Mouse (Mus musculus) retina, adult 2 months (tissue): ENCODE results near the gene Cdh6.

Experiments used
- DNase-seq: peaks from one replicate; pipeline ENCODE4 v3.0.0-alpha.2; 2012; ENCODE audit warnings: low read depth, low spot score

The Cdh6 gene

GRCm38 (mm10) chr15:13173071-13173778, at the start of gene Cdh6:
Gene Cdh6, minus strand, starts transcription at chr15:13173675.
- no peak for DNase-seq

DNA sequence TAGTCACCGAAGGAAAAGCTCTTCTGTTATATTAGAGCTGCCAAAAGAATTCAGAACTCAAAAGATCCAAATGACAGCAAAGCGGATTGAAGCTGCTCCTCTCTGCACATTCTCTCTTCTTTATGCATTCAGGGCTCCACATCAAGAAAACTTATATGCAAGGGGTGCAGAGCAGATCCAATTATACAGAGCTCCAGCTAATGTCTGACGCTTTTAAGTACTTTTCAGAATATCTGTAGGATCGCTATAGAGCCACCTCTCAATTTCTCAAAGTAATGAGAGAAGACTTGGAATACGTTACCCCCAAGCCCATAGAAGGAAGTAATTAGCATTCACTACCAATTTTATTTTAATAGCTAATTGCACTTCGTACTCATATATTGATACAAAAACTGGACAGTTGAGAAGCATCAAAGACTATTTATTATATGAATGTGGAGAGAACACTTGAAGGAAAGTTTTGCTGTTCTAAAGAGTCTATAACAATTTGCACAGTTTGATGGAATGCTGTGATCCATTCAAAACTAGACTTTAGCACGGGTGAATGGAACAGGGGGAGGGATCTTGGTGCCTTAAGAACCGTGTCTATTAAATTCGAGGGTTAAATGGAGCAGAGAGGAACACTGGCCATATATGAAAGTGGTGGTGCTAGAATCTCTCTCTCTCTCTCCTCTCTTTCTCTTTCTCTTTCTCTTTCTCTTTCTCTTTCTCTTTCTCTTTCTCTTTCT, 46.4 kb upstream of the Cdh6 start:
- DNase-seq, result no peak

- DNase-seq, result no peak
Observed at GRCm38 (mm10) chr15:13217800-13218199, 44.3 kb upstream of the Cdh6 start.

DNA sequence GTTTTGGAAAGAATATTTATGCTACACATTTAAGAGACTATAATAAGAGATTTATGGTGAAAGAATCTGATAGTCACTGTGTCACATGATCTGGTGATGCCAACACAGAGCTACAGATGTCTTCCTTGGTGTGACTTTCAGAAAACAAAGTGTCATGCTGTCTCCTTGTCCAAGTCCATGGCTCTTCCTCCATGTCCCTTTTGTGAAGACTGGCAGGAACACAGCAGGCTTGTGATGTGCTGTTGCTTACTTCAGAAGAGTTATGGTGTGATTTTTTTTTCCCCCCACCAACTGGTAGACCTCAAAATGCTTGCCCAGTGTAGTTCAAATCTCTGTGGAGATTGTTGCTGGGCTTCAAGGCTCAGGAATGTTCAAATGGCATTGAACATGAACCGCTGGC, 43.7 kb upstream of the Cdh6 start:
- no peak for DNase-seq

DNA sequence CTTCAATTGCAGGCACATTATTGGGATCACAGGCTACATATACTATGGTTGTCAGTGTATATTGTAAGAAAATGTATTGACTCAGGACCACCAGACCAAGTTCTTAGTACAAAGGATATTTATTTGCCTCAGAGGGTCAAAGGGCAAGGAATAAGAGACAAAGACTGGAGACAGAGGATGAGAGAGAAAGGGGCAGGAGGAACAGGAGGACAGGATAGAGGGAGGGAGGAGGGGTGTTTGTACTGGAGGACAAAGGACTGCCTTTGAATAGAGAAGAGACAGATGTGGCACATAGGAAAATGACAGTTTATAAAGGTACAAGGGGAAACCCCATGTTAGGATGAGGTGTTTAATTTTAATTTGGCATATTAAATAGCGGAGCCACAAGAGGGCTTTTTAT, 39.5 kb upstream of the Cdh6 start:
- DNase-seq, result no peak

GRCm38 (mm10) chr15:13212027-13212685, 38.7 kb upstream of the Cdh6 start:
- no peak for DNase-seq

DNA sequence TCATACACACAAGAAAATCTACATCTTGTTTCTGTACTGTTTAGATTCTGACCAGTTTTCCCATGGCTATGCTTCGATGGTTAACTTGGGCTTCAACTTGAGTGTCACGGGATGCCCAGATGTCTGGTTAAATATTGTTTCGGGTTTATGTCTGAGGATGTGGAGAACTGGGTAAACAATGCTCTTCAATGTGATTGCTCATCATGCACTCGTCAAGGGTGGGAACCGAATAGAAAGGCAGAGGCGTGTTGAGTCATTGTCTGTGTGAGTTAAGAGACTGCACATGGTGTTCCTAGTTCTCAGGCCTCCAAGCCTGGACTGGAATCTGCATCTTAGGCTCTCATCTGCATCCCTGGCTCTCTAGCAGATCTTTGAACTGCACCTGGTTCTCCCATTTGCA, 36.7 kb upstream of the Cdh6 start:
- no peak for DNase-seq

DNA sequence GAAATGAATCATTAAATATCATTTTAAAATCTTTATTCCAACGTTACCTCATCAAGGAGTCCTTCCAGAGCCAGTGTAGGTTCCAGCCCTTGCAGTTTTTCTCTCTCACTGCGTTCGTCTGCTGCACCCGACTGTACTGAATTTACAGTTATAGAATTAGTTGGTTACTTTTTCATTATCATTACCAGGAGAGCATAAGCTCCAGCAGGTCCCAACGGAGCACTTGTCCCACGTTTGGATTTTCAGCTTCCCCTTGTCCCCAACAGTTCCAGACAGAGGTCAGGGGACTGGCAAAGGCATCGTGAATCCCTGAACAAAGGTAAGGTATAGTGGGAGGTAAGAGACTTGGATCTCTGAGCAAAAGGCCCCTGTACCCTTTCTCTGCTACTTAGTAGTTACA, 35.2 kb upstream of the Cdh6 start:
- DNase-seq, result no peak

DNA sequence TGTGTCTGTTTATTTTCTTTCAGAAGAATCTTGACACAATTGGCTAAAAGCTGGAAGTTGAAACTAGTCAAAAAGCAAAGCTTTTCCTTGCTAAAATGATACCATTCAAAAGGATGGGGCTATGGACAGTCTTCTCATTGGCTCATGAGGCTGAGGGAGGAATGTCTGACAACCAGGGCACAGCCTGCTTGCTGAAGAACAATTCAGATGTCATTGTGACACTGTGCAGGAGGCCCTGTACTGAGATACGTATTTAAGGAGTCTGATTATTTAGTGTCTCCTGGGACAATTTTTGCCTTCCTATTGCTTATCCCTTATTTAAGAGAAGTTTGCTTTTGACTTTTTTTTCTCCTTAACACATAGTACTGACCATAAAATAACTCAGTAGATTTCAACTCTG, 22.8 kb upstream of the Cdh6 start:
- DNase-seq, result no peak

GRCm38 (mm10) chr15:13194048-13194447, 20.6 kb upstream of the Cdh6 start:
- no peak for DNase-seq

- DNase-seq, result no peak
Observed at GRCm38 (mm10) chr15:13193076-13193475, 19.6 kb upstream of the Cdh6 start.

GRCm38 (mm10) chr15:13183661-13184060, 10.2 kb upstream of the Cdh6 start:
- no peak for DNase-seq

DNA sequence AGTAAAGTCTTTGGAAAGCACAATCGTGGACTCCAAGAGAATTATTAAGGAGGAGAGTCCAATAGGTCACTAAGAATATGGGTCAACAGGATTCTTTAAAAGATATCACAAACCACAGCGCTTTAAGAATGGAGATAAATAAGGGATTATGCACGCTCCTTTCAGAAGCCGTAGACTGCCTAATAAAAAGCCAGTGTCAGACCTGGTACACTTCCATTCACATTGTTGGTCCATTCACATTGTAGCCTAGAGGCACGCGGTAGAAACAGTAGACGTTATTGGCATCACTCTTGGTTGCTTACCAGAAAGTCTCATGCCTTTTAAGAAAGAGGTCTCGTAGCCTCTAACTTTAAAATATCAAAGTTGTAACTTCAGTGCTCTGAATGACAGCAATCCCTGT, 8.0 kb upstream of the Cdh6 start:
- no peak for DNase-seq

GRCm38 (mm10) chr15:13181014-13181413, 7.5 kb upstream of the Cdh6 start:
- no peak for DNase-seq

- DNase-seq, result no peak
Observed at GRCm38 (mm10) chr15:13175978-13176377, 2.5 kb upstream of the Cdh6 start.

GRCm38 (mm10) chr15:13174618-13174980, 1.1 kb upstream of the Cdh6 start:
- no peak for DNase-seq

GRCm38 (mm10) chr15:13173840-13174617, 554 bp upstream of the Cdh6 start:
- DNase-seq, result no peak

GRCm38 (mm10) chr15:13172365-13173070, 957 bp downstream of the Cdh6 start:
- DNase-seq, result no peak

GRCm38 (mm10) chr15:13171486-13172364, 1.8 kb downstream of the Cdh6 start:
- DNase-seq, result no peak

- no peak for DNase-seq
Observed at GRCm38 (mm10) chr15:13165094-13165885, 8.2 kb downstream of the Cdh6 start.
